Mouse (Mus musculus) forebrain, embryonic 13.5 days (tissue): Measurements from ENCODE around the gene Rab40b. TPM values are rescaled to one million over a fixed set of nuclear protein-coding genes. Genes with fewer than 3 reads are reported as not detected.

Source experiments
- ATAC-seq: fragments of 200-750 bp; cut with Nextera tagmentation; 2 replicates; pipeline ENCODE4 v1.8.0; 2017
- H3K27ac ChIP-seq: fragments of 300-500 bp; sonication (generic); 2 replicates; pipeline ENCODE4 v1.5.1; 2015; ENCODE audit warnings: inconsistent platforms, mild to moderate bottlenecking, moderate library complexity
- H3K27me3 ChIP-seq: fragments of 300-500 bp; sonication (generic); 2 replicates; pipeline ENCODE4 v1.6.1; 2015; ENCODE audit warnings: mild to moderate bottlenecking, inconsistent platforms
- H3K36me3 ChIP-seq: fragments of 300-500 bp; sonication (generic); 2 replicates; pipeline ENCODE4 v1.6.1; 2015; ENCODE audit warnings: mild to moderate bottlenecking, inconsistent platforms; ENCODE audit not compliant: poor library complexity, severe bottlenecking
- H3K4me1 ChIP-seq: fragments of 300-500 bp; sonication (generic); 2 replicates; pipeline ENCODE4 v1.6.1; 2015; ENCODE audit warnings: inconsistent platforms
- H3K4me2 ChIP-seq: fragments of 300-500 bp; sonication (generic); 2 replicates; pipeline ENCODE4 v1.6.1; 2015; ENCODE audit warnings: inconsistent platforms, mild to moderate bottlenecking, moderate library complexity
- H3K4me3 ChIP-seq: fragments of 300-500 bp; sonication (generic); 2 replicates; pipeline ENCODE4 v1.5.1; 2015; ENCODE audit warnings: mild to moderate bottlenecking, inconsistent platforms
- H3K9ac ChIP-seq: fragments of 300-500 bp; sonication (generic); 2 replicates; pipeline ENCODE4 v1.6.1; 2015; ENCODE audit warnings: mild to moderate bottlenecking, inconsistent platforms
- H3K9me3 ChIP-seq: fragments of 300-500 bp; sonication (generic); replicated peaks from 2 replicates; pipeline ENCODE4 v1.6.1; 2016; ENCODE audit warnings: inconsistent platforms
- WGBS: fragments of 180-500 bp; shearing (Covaris S2); methylation state at CpG from one replicate; pipeline ENCODE4 v1.1.7; 2015; 5-methylcytosine and 5-hydroxymethylcytosine counted together
- polyA plus RNA-seq: library from polyadenylated mRNA; unstranded; fragments of >200 nt; fragmentation: Nextera tagmentation; extraction: Ambion mirVana; gene quantifications from 2 replicates; pipeline ENCODE4 v1.2.1, GENCODE M21; 2015

Gene Rab40b
- polyA plus RNA-seq = 4.1 and 4.3 TPM in 2 replicates

- Histone ChIP-seq H3K4me2 (peak within 1 kb of the TSS; percentile 83), H3K9me3 (no peaks in the 10 kb centered on the region), H3K4me3 (peak within 1 kb of the TSS; percentile 50), H3K9ac (peak within 1 kb of the TSS; percentile 66), H3K4me1 (peaks cover 6% of the 10 kb centered on the region), H3K36me3 (no peaks in the 10 kb centered on the region), H3K27me3 (peaks cover 18% of the 10 kb centered on the region), H3K27ac (no peak within 1 kb of the TSS)
- peak; percentile 99 for ATAC-seq
- 2% methylated on average over 61 of the region's 61 CpGs for WGBS
Observed at GRCm38 (mm10) chr11:121387750-121388553, at the start of gene Rab40b. Gene Rab40b (minus strand): TSS chr11:121388251.

GRCm38 (mm10) chr11:121437236-121437635 lies 49.2 kb upstream of the Rab40b start:
- H3K36me3 ChIP-seq = no peaks in the 10 kb centered on the region
- no peak overlapping the region for H3K4me3 ChIP-seq
- H3K27me3 ChIP-seq = no peaks in the 10 kb centered on the region
- no peak overlapping the region for H3K27ac ChIP-seq
- WGBS = 78% methylated on average over 5 of the region's 5 CpGs
- no peak overlapping the region for H3K9ac ChIP-seq
- no peak overlapping the region for H3K4me2 ChIP-seq
- H3K9me3 ChIP-seq = no peaks in the 10 kb centered on the region
- peaks cover 12% of the 10 kb centered on the region for H3K4me1 ChIP-seq
- ATAC-seq = no peak

GRCm38 (mm10) chr11:121434156-121435155 lies 46.4 kb upstream of the Rab40b start, which contains the start of gene Fn3k:
Gene Fn3k (plus strand): TSS chr11:121434913.
- Histone ChIP-seq H3K4me1 (peaks cover 12% of the 10 kb centered on the region), H3K9ac (peak within 1 kb of the TSS; percentile 61), H3K27me3 (no peaks in the 10 kb centered on the region), H3K4me3 (peak within 1 kb of the TSS; percentile 41), H3K36me3 (peaks cover 9% of the 10 kb centered on the region), H3K27ac (no peak within 1 kb of the TSS), H3K9me3 (no peaks in the 10 kb centered on the region), H3K4me2 (peak within 1 kb of the TSS; percentile 77)
- ATAC-seq = peak; percentile 98
- WGBS = 7% methylated on average over 30 of the region's 30 CpGs

GRCm38 (mm10) chr11:121433397-121433796 lies 45.3 kb upstream of the Rab40b start:
- H3K4me2 ChIP-seq = no peak overlapping the region
- no peaks in the 10 kb centered on the region for H3K9me3 ChIP-seq
- no peak overlapping the region for H3K9ac ChIP-seq
- no peak overlapping the region for H3K4me3 ChIP-seq
- H3K4me1 ChIP-seq = peaks cover 12% of the 10 kb centered on the region
- no peak overlapping the region for H3K27ac ChIP-seq
- 80% methylated on average over 4 of the region's 4 CpGs for WGBS
- H3K36me3 ChIP-seq = peaks cover 20% of the 10 kb centered on the region
- no peak for ATAC-seq
- no peaks in the 10 kb centered on the region for H3K27me3 ChIP-seq

GRCm38 (mm10) chr11:121421553-121422173 lies 33.6 kb upstream of the Rab40b start:
- Histone ChIP-seq H3K9ac (peak overlapping the region; percentile 80), H3K27ac (no peak overlapping the region), H3K9me3 (no peaks in the 10 kb centered on the region), H3K4me1 (peaks cover 17% of the 10 kb centered on the region), H3K36me3 (0 out of 2 replicates have a peak, but pooled peaks cover 4% of the 10 kb centered on the region), H3K4me2 (peak overlapping the region; percentile 84), H3K4me3 (peak overlapping the region; percentile 74), H3K27me3 (no peaks in the 10 kb centered on the region)
- ATAC-seq = peak; percentile 61
- under 1% methylated on average over 28 of the region's 28 CpGs for WGBS

GRCm38 (mm10) chr11:121420830-121421552 lies 32.9 kb upstream of the Rab40b start, which contains the start of gene Fn3krp:
Gene Fn3krp (plus strand): TSS chr11:121421401.
- H3K27ac ChIP-seq = peak within 1 kb of the TSS; percentile 78
- WGBS = 2% methylated on average over 27 of the region's 28 CpGs
- peak within 1 kb of the TSS; percentile 84 for H3K4me2 ChIP-seq
- H3K9ac ChIP-seq = peak within 1 kb of the TSS; percentile 80
- no peaks in the 10 kb centered on the region for H3K9me3 ChIP-seq
- H3K4me1 ChIP-seq = peaks cover 17% of the 10 kb centered on the region
- H3K4me3 ChIP-seq = peak within 1 kb of the TSS; percentile 74
- H3K27me3 ChIP-seq = no peaks in the 10 kb centered on the region
- H3K36me3 ChIP-seq = 0 out of 2 replicates have a peak, but pooled peaks cover under 1% of the 10 kb centered on the region
- peak; percentile 100 for ATAC-seq

- ATAC-seq = no peak
- Histone ChIP-seq H3K9ac (no peak overlapping the region; the same call in 1 of the 2 replicates), H3K4me1 (peaks cover 17% of the 10 kb centered on the region), H3K4me3 (peak overlapping the region; percentile 74), H3K36me3 (no peaks in the 10 kb centered on the region), H3K9me3 (no peaks in the 10 kb centered on the region), H3K27me3 (no peaks in the 10 kb centered on the region), H3K27ac (no peak overlapping the region), H3K4me2 (peak overlapping the region; percentile 84)
- WGBS = 58% methylated on average over 5 of the region's 5 CpGs
Observed at GRCm38 (mm10) chr11:121420379-121420778, 32.3 kb upstream of the Rab40b start.

- no peak overlapping the region for H3K9ac ChIP-seq
- ATAC-seq = no peak
- 75% methylated on average over 2 of the region's 2 CpGs for WGBS
Observed at GRCm38 (mm10) chr11:121418932-121419331, 30.9 kb upstream of the Rab40b start.

GRCm38 (mm10) chr11:121417971-121418370 lies 29.9 kb upstream of the Rab40b start:
- H3K27ac ChIP-seq = no peak overlapping the region
- no peaks in the 10 kb centered on the region for H3K36me3 ChIP-seq
- no peaks in the 10 kb centered on the region for H3K9me3 ChIP-seq
- H3K27me3 ChIP-seq = no peaks in the 10 kb centered on the region
- H3K4me3 ChIP-seq = no peak overlapping the region
- H3K9ac ChIP-seq = no peak overlapping the region
- 87% methylated on average over 5 of the region's 5 CpGs for WGBS
- H3K4me2 ChIP-seq = no peak overlapping the region
- ATAC-seq = no peak
- H3K4me1 ChIP-seq = peaks cover 17% of the 10 kb centered on the region

More at GRCm38 (mm10) chr11:121418932-121419331, 30.9 kb upstream of the Rab40b start:
- Histone ChIP-seq H3K4me3 (no peak overlapping the region), H3K9me3 (no peaks in the 10 kb centered on the region), H3K27me3 (no peaks in the 10 kb centered on the region), H3K4me2 (no peak overlapping the region), H3K27ac (no peak overlapping the region), H3K4me1 (peaks cover 17% of the 10 kb centered on the region), H3K36me3 (no peaks in the 10 kb centered on the region)

- 79% methylated on average over 5 of the region's 5 CpGs for WGBS
- H3K9ac ChIP-seq = no peak overlapping the region
Observed at GRCm38 (mm10) chr11:121415351-121415750, 27.3 kb upstream of the Rab40b start.

GRCm38 (mm10) chr11:121414762-121415161 lies 26.7 kb upstream of the Rab40b start:
- whole genome bisulfite sequencing = 91% methylated on average over 5 of the region's 5 CpGs
- H3K36me3 ChIP-seq = no peaks in the 10 kb centered on the region
- H3K9ac ChIP-seq = no peak overlapping the region
- no peak overlapping the region for H3K4me2 ChIP-seq
- no peak overlapping the region for H3K27ac ChIP-seq
- H3K4me1 ChIP-seq = no peaks in the 10 kb centered on the region
- no peak overlapping the region for H3K4me3 ChIP-seq
- ATAC-seq = no peak
- no peaks in the 10 kb centered on the region for H3K27me3 ChIP-seq
- no peaks in the 10 kb centered on the region for H3K9me3 ChIP-seq

More at GRCm38 (mm10) chr11:121415351-121415750, 27.3 kb upstream of the Rab40b start:
- H3K27me3 ChIP-seq = no peaks in the 10 kb centered on the region
- no peaks in the 10 kb centered on the region for H3K9me3 ChIP-seq
- no peak overlapping the region for H3K27ac ChIP-seq
- ATAC-seq = no peak
- H3K36me3 ChIP-seq = no peaks in the 10 kb centered on the region
- 0 out of 2 replicates have a peak, but pooled peaks cover under 1% of the 10 kb centered on the region for H3K4me1 ChIP-seq
- H3K4me3 ChIP-seq = no peak overlapping the region
- H3K4me2 ChIP-seq = no peak overlapping the region
